Mouse (Mus musculus): ENCODE results near the gene Olfr690. TPM values are rescaled to one million over a fixed set of nuclear protein-coding genes. Genes with fewer than 3 reads are reported as not detected.
A peak's percentile ranks its signal among the peaks of the same experiment; 100 is the strongest.
"Not testable (repeated sequence)": the region's sequence is repeated elsewhere in the genome, so short reads cannot be mapped to it uniquely, and the experiment has no call there.

Olfr690 gene
- polyA plus RNA-seq (2016; fragmentation: Nextera tagmentation; extraction: Ambion mirVana), result not detected in 2 replicates

DNA sequence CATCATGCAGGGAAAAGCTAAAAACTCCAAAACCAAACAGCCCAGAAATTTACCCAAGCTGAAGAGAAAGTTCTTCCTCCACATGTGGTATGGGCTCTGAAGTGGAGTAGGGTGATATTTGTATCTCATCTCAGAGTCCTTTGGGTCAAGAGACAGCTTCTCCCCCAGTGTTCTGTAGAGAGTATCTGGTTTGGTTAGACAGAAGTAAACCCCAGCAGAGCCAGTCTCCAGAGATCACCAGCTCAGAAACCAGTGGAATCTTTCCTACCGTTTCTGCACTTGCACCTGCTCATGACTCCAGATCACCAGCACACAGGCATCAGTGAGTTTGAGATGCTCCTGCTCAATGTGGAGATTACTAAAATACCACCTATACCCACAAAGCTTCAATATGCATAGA, at the start of gene Olfr690:
Olfr690 (minus strand) TSS at position 101 of the 400 bp plus-strand sequence.
- Histone ChIP-seq H3K9me3 (replicated peaks) (no peaks in the 10 kb centered on the region), H3K4me2 (no peak within 1 kb of the TSS), H3K9ac (no peak within 1 kb of the TSS), H3K4me3 (no peak within 1 kb of the TSS), H3K36me3 (no peaks in the 10 kb centered on the region), H3K27me3 (replicated peaks) (no peaks in the 10 kb centered on the region), H3K27ac (ENCODE audit: poor library complexity, severe bottlenecking) (no peak within 1 kb of the TSS), H3K4me1 (replicated peaks) (no peaks in the 10 kb centered on the region)
- WGBS, result 73% methylated on average over 1 of the region's 1 CpGs
- ATAC-seq (ENCODE audit: insufficient number of reproducible peaks, low FRiP score), result no peak

- no peak overlapping the region for H3K4me3 ChIP-seq
- no peak overlapping the region for H3K27ac ChIP-seq (ENCODE audit: poor library complexity, severe bottlenecking)
- H3K27me3 ChIP-seq (replicated peaks), result no peaks in the 10 kb centered on the region
- no peaks in the 10 kb centered on the region for H3K4me1 ChIP-seq (replicated peaks)
- no peak for ATAC-seq (ENCODE audit: insufficient number of reproducible peaks, low FRiP score)
- no peak overlapping the region for H3K4me2 ChIP-seq
- no peaks in the 10 kb centered on the region for H3K9me3 ChIP-seq (replicated peaks)
- H3K9ac ChIP-seq, result no peak overlapping the region
- WGBS, result 88% methylated on average over 3 of the region's 3 CpGs
- peaks cover 82% of the 10 kb centered on the region for H3K36me3 ChIP-seq
Observed at GRCm38 (mm10) chr7:105380329-105380728, 46.4 kb upstream of the Olfr690 start.

GRCm38 (mm10) chr7:105374866-105375265, 41.0 kb upstream of the Olfr690 start, which contains the start of gene Gm5901:
Gene Gm5901 (plus strand): TSS chr7:105375038.
- Histone ChIP-seq H3K9ac (no peak within 1 kb of the TSS), H3K27ac (ENCODE audit: poor library complexity, severe bottlenecking) (no peak within 1 kb of the TSS), H3K36me3 (peaks cover 53% of the 10 kb centered on the region), H3K4me1 (replicated peaks) (peaks cover 11% of the 10 kb centered on the region; the same call in 1 of the 2 replicates), H3K4me2 (no peak within 1 kb of the TSS), H3K27me3 (replicated peaks) (no peaks in the 10 kb centered on the region), H3K9me3 (replicated peaks) (no peaks in the 10 kb centered on the region), H3K4me3 (no peak within 1 kb of the TSS)
- 81% methylated on average over 1 of the region's 1 CpGs for WGBS
- ATAC-seq (ENCODE audit: insufficient number of reproducible peaks, low FRiP score), result no peak

- Histone ChIP-seq H3K27ac (ENCODE audit: poor library complexity, severe bottlenecking) (no peak overlapping the region), H3K9me3 (replicated peaks) (no peaks in the 10 kb centered on the region)
Observed at GRCm38 (mm10) chr7:105373976-105374375, 40.1 kb upstream of the Olfr690 start.

DNA sequence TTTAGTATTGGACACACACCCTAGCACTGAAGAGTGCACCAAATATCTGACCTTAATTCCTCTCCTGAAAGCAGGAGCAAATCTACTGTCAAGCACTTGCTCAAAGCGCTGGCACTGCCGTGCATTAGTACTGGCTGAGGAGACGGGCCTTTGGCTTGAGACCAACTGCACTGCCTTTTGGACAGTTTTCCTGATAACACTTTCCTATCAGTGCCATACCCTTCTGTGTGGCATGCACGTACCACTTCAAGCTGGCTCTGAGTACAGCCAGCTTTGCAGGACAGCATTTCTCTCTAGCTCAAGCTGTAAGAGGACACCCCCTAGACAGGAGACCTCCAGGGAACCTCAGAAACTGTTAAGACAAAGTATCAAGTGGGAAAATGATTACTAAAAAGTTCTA, 39.6 kb upstream of the Olfr690 start:
- Histone ChIP-seq H3K9me3 (replicated peaks) (no peaks in the 10 kb centered on the region), H3K4me1 (replicated peaks) (peaks cover 11% of the 10 kb centered on the region; the same call in 1 of the 2 replicates), H3K4me3 (no peak overlapping the region), H3K27me3 (replicated peaks) (no peaks in the 10 kb centered on the region), H3K4me2 (no peak overlapping the region), H3K27ac (ENCODE audit: poor library complexity, severe bottlenecking) (no peak overlapping the region), H3K9ac (no peak overlapping the region), H3K36me3 (peaks cover 39% of the 10 kb centered on the region)
- ATAC-seq (ENCODE audit: insufficient number of reproducible peaks, low FRiP score), result 0 out of 2 replicates have a peak, but pooled peaks have one; percentile 60
- 27% methylated on average over 4 of the region's 4 CpGs for WGBS

More at GRCm38 (mm10) chr7:105373976-105374375, 40.1 kb upstream of the Olfr690 start:
- Histone ChIP-seq H3K36me3 (peaks cover 44% of the 10 kb centered on the region), H3K9ac (no peak overlapping the region), H3K4me3 (no peak overlapping the region), H3K4me1 (replicated peaks) (peaks cover 11% of the 10 kb centered on the region; the same call in 1 of the 2 replicates), H3K27me3 (replicated peaks) (no peaks in the 10 kb centered on the region), H3K4me2 (no peak overlapping the region)
- 94% methylated on average over 3 of the region's 3 CpGs for WGBS
- ATAC-seq (ENCODE audit: insufficient number of reproducible peaks, low FRiP score), result no peak

GRCm38 (mm10) chr7:105372912-105373311, 39.0 kb upstream of the Olfr690 start:
- Histone ChIP-seq H3K36me3 (peaks cover 33% of the 10 kb centered on the region), H3K9ac (no peak overlapping the region), H3K27me3 (replicated peaks) (no peaks in the 10 kb centered on the region), H3K4me2 (no peak overlapping the region), H3K4me3 (no peak overlapping the region), H3K4me1 (replicated peaks) (peaks cover 11% of the 10 kb centered on the region; the same call in 1 of the 2 replicates), H3K9me3 (replicated peaks) (no peaks in the 10 kb centered on the region), H3K27ac (ENCODE audit: poor library complexity, severe bottlenecking) (no peak overlapping the region)
- ATAC-seq (ENCODE audit: insufficient number of reproducible peaks, low FRiP score), result no peak
- WGBS, result 91% methylated on average over 1 of the region's 1 CpGs

DNA sequence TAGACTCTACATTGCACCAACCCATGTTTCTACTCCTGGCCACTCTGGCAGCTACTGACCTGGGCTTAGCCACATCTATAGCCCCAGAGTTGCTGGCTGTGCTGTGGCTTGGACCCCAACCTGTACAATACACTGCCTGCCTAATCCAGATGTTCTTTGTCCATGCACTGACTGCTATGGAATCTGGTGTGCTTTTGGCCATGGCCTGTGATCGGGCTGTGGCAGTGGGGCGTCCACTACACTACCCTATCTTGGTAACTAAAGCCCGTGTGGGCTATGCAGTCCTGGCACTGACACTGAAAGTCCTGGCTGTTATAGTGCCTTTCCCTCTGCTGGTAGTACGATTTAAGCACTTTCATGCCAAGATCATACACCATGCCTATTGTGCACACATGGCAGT, 34.6 kb upstream of the Olfr690 start:
- Histone ChIP-seq H3K27me3 (replicated peaks) (no peaks in the 10 kb centered on the region), H3K9me3 (replicated peaks) (no peaks in the 10 kb centered on the region), H3K4me1 (replicated peaks) (peaks cover 4% of the 10 kb centered on the region; the same call in 1 of the 2 replicates), H3K36me3 (peaks cover 6% of the 10 kb centered on the region), H3K9ac (no peak overlapping the region), H3K27ac (ENCODE audit: poor library complexity, severe bottlenecking) (no peak overlapping the region), H3K4me3 (no peak overlapping the region), H3K4me2 (no peak overlapping the region)
- 84% methylated on average over 4 of the region's 4 CpGs for WGBS
- no peak for ATAC-seq (ENCODE audit: insufficient number of reproducible peaks, low FRiP score)

DNA sequence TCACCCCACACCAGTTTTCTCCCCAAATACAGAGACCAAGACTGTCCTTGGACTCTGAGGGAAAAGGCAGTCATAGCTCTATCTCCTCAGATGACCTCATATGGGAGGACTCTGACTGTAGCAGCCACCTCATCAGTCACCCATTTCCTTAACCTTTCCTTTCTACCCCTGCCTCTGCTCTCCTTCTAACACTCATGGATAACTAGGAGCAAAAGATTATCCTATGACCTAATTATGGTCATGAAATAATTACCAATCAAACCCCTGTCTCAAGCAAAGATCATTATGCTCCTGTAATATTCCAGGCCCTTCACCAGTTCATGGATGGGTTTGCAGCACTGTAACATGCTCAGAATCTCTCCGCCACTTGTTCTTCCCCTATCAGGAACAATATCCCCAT, 34.0 kb upstream of the Olfr690 start, which contains the start of gene Olfr692:
Olfr692 (plus strand) TSS at position 301 of the 400 bp plus-strand sequence.
- Histone ChIP-seq H3K27ac (ENCODE audit: poor library complexity, severe bottlenecking) (no peak within 1 kb of the TSS), H3K4me1 (replicated peaks) (no peaks in the 10 kb centered on the region), H3K27me3 (replicated peaks) (no peaks in the 10 kb centered on the region), H3K9ac (no peak within 1 kb of the TSS), H3K4me2 (no peak within 1 kb of the TSS), H3K36me3 (peaks cover 6% of the 10 kb centered on the region), H3K4me3 (no peak within 1 kb of the TSS), H3K9me3 (replicated peaks) (no peaks in the 10 kb centered on the region)
- 90% methylated on average over 1 of the region's 1 CpGs for WGBS
- ATAC-seq (ENCODE audit: insufficient number of reproducible peaks, low FRiP score), result no peak

DNA sequence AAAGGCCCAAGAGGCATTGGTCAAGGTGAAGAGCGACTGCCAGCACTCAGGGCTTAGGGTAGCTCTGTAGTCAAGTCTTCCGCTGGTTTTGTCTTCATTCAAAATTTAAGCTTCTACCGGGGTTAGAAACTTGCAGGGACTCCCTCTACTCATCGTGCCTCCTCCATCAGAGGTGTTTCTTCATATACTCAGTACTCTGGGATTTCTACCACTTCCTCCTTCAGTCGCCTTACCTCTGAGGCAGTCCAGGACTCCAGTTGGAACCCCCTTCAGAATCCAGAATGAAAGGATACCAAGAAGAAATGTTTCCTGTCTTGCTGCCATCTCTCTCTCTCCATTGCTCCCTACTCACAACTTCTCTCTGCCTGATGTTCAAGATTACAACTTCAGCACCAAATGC, 33.4 kb upstream of the Olfr690 start:
- Histone ChIP-seq H3K36me3 (peaks cover 6% of the 10 kb centered on the region), H3K4me3 (no peak overlapping the region), H3K4me2 (no peak overlapping the region), H3K27me3 (replicated peaks) (no peaks in the 10 kb centered on the region), H3K27ac (ENCODE audit: poor library complexity, severe bottlenecking) (no peak overlapping the region), H3K9ac (no peak overlapping the region), H3K4me1 (replicated peaks) (no peaks in the 10 kb centered on the region), H3K9me3 (replicated peaks) (no peaks in the 10 kb centered on the region)
- ATAC-seq (ENCODE audit: insufficient number of reproducible peaks, low FRiP score), result no peak
- 78% methylated on average over 5 of the region's 5 CpGs for WGBS

GRCm38 (mm10) chr7:105361713-105362112, 27.8 kb upstream of the Olfr690 start:
- H3K9ac ChIP-seq, result no peak overlapping the region
- no peak overlapping the region for H3K4me3 ChIP-seq
- H3K9me3 ChIP-seq (replicated peaks), result no peaks in the 10 kb centered on the region
- H3K27me3 ChIP-seq (replicated peaks), result no peaks in the 10 kb centered on the region
- 73% methylated on average over 2 of the region's 2 CpGs for WGBS
- no peaks in the 10 kb centered on the region for H3K36me3 ChIP-seq
- H3K4me1 ChIP-seq (replicated peaks), result no peaks in the 10 kb centered on the region
- no peak for ATAC-seq (ENCODE audit: insufficient number of reproducible peaks, low FRiP score)
- no peak overlapping the region for H3K4me2 ChIP-seq
- no peak overlapping the region for H3K27ac ChIP-seq (ENCODE audit: poor library complexity, severe bottlenecking)

DNA sequence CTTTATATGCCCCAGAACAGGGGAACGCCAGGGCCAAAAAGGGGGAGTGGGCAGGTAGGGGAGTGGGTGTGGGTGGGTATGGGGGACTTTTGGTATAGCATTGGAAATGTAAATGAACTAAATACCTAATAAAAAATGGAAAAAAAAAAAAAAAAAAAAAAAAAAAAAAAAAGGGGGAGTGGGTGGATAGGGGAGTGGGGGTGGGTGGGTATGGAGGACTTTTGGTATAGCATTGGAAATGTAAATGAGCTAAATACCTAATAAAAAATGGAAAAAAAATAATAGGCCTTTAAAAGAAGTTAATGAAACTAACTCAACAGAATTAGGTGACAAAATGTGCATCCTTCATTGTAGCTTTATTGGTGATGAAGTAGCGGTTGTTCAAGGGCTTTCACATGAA, 22.6 kb upstream of the Olfr690 start:
- not testable (repeated sequence) for H3K9ac ChIP-seq; H3K27me3 ChIP-seq (replicated peaks); H3K4me2 ChIP-seq; H3K9me3 ChIP-seq (replicated peaks); H3K4me3 ChIP-seq; H3K27ac ChIP-seq (ENCODE audit: poor library complexity, severe bottlenecking); H3K4me1 ChIP-seq (replicated peaks); H3K36me3 ChIP-seq
- WGBS, result 93% methylated on average over 1 of the region's 2 CpGs
- peak; percentile 87 for ATAC-seq (ENCODE audit: insufficient number of reproducible peaks, low FRiP score)

GRCm38 (mm10) chr7:105356064-105356463, 22.2 kb upstream of the Olfr690 start:
- not testable (repeated sequence) for H3K27me3 ChIP-seq (replicated peaks); H3K9me3 ChIP-seq (replicated peaks); H3K9ac ChIP-seq; H3K4me2 ChIP-seq; H3K27ac ChIP-seq (ENCODE audit: poor library complexity, severe bottlenecking); H3K36me3 ChIP-seq; H3K4me3 ChIP-seq; H3K4me1 ChIP-seq (replicated peaks)
- ATAC-seq (ENCODE audit: insufficient number of reproducible peaks, low FRiP score), result peak; percentile 45; the same call in 1 of the 2 replicates
- WGBS, result no CpG with 5 or more reads among the region's 5 CpGs
